Mouse (Mus musculus) embryo, embryonic 9.5 days (tissue): ENCODE measurements at regions not wholly inside any gene's neighbourhood (a gene's known extent, or its start where the extent isn't known, plus 50 kb on each side); places are given as distances from the start of the nearest gene placed in this dataset.
A peak's percentile ranks its signal among the peaks of the same experiment; 100 is the strongest.

Experiments
- DNase-seq: peaks from one replicate; pipeline ENCODE4 v3.0.0-alpha.2; 2017; ENCODE audit errors: extremely low spot score

DNA sequence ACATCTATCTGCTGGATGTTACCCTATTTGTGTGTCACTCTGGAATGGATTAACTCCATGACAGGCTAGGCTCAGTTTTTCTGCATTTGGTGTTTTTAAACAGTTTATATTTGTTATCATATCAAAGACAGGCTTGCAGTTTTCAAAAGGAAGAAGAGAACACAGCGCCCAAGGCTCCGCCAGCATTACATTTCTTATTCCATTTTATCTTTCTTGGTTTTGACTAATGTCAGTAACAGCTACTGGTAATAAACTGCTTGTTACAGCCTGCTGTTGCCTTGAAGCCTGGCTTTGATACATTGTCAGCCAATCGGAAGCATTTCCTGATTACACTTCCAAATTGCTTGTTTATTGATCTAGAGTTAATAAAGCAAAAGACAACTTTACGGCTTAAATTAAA lies 219.4 kb upstream of the Mdfic start:
- DNase-seq: no peak

DNA sequence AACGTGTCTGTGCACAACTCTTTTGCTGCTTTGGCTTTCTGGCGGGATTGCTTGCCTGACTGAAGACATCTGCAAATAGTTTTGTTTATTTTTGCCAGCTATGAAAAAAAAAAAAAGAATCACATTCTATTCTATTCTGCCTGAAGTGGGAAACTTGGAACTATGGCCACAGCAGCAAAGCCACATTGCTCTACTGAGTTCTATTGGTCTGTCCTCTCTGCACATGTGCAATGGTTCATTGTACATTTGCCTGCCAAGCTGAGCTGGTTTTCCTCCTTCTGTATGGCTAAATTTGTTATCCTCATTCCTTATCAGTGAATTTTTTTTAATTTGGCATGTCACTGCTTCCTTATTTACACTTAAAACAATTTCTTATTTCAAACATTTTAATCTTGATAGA lies 211.1 kb upstream of the Mdfic start:
- no peak for DNase-seq

DNA sequence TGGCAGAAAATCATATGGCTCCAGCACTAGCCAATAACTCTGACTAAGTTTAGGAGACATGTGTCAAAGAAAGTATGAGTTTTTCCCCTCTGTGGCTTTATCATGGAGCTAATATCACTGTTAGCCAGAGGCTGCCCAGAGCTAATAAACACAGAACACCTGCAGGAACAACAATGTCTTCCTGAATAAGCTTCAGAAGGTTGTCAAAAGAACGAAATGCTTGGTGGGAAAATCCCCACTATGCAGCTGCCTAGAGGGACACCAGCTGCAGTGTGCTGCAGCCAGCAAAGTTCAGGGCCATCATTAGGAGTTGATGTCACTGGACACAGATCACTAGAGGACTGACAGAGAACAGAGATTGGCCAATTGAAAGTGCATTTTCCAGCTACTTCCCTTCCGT lies 183.2 kb upstream of the Mdfic start:
- DNase-seq: no peak

DNA sequence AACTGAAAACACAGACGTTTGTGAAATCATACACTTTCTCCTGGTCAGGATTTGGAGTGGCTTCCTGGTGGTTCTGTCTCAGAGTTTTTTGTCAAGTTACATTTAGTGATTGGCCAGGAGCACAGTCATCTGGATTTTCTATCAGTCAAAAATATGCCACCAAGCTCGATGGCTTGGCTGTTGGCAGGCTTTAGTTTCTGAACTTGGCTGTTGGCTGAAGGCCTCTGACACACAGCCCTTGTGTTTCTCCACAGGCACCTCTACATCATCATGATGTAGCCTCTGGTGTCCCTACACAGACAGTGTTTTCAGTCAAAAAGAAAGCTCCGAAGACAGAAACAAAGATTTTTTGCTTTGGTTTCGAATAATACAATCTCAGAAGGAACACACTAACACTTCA lies 178.5 kb upstream of the Mdfic start:
- no peak for DNase-seq

DNA sequence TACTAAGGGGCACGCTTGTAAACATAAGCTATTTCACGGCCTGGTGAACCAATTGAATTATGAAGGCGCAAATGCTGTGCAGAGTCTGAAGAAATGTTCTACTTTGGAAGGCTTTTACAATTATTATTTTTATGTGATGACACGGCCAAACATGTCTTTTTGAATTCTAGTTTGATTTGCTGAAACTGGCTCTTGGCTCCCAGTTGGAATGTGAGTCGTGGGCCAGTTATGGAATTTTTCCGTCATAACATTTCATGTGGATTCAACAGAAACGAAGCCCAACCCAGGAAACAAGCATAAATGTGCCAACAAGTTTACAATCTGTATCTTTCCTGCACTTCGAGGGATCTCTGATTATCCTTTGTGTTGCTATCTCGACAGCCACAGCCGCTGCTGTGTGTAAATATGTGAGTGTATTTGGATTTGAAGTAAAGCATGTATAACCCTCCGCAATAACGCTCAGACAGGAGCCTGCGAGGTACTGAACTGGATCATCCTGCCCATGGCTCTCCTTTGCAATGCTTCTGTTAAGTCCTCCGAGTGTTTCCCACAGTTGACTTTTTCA lies 176.9 kb upstream of the Mdfic start:
- DNase-seq: no peak

DNA sequence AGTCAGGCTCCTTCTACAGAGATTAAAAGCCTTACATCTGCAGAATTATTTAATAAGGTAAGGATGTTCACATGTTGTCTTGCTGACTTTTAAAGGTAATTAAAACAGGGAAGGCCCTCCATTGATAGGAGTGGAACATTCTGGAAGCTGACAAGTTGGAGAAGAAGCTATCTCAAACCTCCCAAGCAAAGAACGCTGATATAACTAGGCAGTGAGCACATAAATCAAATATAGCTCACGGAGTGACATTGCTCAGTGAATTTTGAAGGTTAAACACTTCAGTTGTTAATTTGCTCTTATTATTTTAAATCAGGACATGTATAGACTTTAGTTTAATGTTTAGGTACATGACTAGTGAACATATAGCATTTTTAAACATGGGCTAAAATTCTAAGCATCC lies 171.6 kb upstream of the Mdfic start:
- DNase-seq: no peak

DNA sequence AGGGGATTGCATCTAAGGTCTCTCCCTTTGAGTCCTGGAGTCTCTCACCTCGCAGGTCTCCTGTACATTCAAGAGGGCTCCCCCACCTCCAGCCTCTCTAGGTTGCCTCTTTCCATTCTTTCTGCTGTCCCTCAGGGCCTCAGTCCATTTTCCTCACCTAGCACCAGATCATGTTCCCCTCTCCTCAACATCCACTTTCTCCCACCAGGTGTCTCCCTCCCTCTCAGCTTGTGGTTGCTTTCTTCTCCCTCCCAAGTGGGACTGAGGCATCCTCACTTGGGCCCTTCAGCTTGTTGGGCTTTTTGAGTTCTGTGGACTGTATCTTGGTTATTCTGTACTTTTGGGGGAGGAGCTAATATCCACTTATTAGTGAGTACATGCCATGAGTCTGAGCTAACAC lies 127.7 kb upstream of the Mdfic start:
- DNase-seq: no peak

DNA sequence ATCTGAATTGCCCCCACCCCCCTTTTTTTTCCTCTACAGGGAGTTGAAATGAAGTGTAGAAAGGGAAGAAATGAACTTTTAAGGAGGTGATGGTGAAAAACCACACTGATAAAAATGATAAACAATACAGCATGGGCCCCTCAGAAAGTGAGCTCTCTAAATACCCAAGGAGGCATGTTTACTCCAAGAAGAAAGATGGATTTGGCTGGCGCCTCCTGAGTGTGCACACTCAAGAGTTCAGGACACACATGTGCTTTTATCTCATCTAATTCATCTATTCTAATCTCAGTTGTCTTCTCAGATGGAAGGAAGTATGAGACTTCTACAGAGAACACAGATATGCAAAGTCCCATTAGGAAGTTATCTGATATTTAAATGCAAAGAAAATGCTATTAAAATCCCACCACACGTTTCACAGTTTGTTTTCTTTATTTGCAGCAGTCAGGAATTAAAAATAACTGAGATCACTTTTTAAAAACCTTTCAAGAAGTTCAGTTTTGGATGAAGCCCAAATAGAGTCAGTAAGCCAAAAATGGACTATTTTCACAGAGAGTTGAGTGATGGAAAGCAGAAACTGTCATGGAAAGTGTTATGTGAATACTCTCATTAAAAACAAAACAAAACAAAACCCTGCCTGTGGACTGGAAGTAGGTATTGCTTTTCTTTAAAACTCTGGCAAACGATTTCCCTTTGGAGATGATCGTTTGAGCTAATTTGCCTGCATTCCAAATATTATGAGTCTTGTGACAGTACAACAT lies 123.1 kb upstream of the Mdfic start:
- DNase-seq: no peak

DNA sequence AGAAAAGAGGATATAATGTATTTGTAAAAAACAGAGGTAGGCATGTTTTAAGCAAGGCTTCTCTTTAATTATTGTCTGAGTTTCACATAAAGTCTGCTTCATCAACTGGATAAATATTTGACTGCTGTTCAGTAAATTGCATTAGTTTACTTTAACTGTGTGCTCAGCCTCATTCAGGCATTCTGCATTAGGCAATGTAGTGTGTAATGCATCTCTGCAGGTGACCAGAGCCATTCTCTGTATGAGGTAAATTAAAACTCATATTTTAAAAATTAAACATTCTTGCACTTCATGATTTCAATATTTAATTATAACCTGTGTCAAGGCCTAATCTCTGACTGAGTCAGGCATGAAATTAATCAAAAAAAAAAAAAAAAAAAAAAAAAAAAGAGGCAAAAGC lies 110.3 kb upstream of the Mdfic start:
- DNase-seq: no peak

DNA sequence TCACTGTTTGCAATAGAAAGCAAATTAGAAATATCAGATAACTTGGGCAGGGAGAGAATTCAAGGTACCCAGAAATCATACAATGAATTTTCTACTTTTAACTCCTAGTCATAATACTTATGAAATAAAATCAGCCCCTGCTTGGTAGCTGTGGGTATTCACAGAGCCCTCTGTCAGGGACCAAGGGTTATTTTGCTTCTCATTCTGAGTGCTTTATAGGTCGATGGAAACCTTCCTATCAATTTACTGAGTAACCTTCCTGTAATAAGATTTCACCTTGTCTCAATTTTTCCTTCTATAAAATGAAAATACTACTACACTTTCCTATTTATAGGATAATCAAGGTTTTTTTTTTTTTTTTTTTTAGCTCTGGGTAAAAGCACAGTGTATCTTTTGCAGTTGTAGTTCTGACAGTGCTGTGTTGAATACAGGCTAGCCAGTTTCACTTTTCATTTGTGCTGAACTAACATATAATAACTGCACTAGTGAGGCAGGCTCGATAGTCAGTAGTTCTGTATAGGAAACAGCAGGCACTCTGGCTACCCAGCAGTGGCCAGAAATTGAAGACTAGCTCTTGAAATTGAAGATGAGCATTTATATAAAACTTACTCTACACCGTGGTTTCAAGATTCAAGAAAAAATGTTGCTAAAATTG lies 94.4 kb upstream of the Mdfic start:
- no peak for DNase-seq

DNA sequence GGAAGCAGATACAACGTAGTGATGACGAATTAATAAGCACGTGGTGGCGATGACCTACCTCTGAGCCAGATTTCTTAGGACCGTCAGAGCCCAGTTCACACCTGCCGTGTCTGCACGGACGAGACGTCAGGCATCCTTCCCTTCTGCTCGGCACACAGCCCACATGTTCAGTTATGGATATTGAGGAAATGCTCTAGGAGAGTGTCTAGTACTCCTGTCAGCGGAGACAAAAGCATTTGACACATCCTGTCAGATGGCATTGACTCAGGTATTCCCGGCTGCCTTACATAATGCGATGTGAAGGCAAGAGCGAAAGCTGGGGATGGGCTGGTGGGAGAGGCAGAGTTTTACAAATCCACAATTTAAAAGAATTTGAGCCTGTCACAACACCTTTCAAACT lies 81.9 kb upstream of the Mdfic start:
- no peak for DNase-seq

DNA sequence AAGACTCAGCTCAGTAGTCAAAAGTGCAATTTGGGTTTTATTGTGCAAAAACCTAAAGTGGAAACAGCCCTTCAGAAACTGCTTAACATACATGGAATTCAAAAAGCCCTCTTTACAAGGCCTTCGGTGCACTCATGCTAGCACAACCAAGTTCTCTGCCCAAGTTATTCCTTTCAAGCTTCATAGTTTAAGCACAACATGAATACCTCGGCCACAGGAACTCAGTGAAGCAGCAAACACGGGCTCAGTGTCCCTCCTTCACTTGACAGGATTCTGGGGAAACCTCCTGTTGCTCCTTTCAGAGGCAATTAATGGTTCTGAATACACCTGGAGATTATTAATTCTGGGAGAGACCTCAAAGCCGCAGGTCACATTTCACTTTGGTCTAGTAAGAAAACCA lies 81.1 kb upstream of the Mdfic start:
- DNase-seq: peak; percentile 9

DNA sequence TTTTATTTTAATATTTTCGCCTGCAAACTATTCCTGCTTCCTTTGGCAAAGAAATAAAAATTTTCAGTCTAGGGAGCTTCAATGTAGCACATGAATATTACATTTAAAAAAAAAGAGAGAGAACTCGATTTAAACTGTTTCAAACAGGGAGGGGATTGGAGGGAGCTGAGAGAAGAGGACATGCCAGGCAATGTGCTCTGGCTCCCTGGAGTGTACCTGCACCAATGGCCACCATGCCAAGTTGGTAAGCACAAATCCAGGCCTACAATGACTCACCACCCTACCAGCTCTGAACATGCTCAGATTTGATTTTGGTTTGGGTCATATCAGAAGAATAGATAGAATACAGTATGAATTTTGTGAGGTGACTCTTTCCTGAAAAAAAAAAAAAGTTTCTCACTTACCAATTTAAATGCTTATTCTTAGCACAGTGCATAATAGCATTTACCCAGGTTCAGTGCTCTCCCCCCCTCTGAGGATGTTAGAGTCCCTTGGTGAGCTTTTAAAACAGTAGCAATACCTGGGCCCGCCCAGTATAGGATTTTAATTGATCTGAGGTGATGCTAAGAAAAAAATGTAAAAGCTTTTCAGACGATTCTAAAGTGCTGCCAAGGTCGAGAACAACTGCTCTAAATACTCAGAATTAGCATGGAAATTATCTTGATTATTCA lies 80.5 kb upstream of the Mdfic start:
- no peak for DNase-seq

DNA sequence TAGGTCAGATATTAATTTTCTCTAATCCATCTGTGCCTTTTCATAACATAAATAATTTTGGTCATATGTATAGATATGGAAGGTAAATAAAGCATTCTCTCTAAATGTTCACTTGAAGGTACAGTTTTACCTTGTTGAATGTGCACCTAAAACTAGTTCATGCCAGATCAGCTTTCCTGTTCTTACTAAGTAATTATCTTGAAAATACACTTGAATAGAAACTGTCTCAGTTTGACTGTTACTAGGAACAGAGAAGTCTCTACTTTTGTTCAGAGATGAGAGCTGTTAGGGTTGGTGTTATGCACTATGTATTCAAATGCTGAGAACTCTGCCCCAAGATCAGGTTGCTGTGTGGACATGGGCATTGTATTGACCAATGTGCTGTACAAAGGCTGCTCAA lies 76.2 kb upstream of the Mdfic start:
- no peak for DNase-seq

DNA sequence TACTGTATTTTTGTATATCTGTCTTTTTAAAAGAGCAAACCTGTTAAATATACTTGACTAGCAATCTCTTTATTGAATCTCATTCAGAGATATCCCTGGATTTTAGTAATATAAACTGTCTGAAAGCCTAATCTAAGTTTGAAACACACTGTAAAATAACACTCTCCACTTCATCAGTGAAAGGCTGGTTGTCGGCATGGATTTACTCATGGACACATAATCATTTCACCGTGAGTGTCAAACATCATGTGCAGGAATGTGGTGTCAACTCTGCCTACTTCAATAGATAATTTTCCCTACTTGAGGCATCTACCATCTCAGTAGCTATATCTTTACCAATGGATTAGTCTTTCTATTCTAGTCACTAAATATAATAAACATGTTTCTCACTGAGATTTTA lies 73.0 kb upstream of the Mdfic start:
- DNase-seq: no peak
